ENCODE assay signal across 12 mouse cellular contexts in the genomic region with DNA sequence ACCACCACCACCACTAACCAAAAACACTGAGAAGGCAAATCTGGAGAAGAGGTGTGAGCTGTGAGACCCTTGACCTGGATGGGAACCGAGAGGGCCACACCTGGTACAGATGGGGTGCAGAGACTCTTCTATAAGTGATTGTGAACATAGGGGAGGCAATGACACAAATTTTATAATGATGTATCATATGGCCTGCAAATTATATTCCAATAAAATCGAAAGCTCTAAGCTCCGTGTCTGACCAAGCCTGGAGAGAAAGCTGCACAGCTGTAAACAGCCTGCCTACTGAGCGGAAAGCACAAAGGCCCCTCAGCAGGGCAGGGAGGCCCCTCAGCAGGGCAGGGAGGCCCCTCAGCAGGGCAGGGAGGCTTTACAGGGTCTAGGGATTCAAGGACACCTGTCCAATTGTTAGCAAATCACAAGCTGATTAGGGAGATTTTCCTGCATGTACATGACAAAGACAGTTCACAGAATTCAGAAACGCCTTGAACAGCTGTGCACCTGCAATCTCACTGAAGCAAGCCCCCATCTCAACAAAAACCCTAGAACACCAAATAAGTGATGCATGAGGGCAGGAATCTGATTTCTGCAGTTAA. TPM values are rescaled to one million over a fixed set of nuclear protein-coding genes. Genes with fewer than 3 reads are reported as not detected.
DNase-seq lines count a peak whose midpoint lies in the region; ATAC-seq and TF ChIP-seq lines count a peak whose summit lies in the region.
"Had no signal": no experiment of that assay in that cellular context is flagged by ENCODE, and none has a peak within 500 bp of the region (broad histone marks: within the 10 kb centered on the region; RNA-seq: fewer than 3 reads in every experiment).

No protein-coding gene starts in this region.

- peak overlapping the region; percentile 27 for H3K4me2 ChIP-seq in heart, embryonic 12.5 days
- no peak overlapping the region for H3K4me2 ChIP-seq in forebrain, embryonic 14.5 days (ENCODE audit: low read length)
- peak overlapping the region; percentile 21 for H3K4me2 ChIP-seq in midbrain, embryonic 12.5 days (replicated peaks)

- H3K9ac ChIP-seq in heart, embryonic 12.5 days: peak overlapping the region; percentile 59
- no peak overlapping the region for H3K9ac ChIP-seq in ES-E14 (ENCODE audit: insufficient read depth, low read depth, low read length, poor library complexity, severe bottlenecking)
- 0 out of 2 replicates have a peak overlapping the region, but pooled peaks have one; percentile 2 for H3K9ac ChIP-seq in forebrain, embryonic 14.5 days (ENCODE audit: low read length)
- H3K9ac ChIP-seq in midbrain, embryonic 12.5 days (replicated peaks): no peak overlapping the region

- DNase-seq in heart, postnatal 14 days: no peak
- DNase-seq in ES-E14 (ENCODE audit: low read depth, low spot score): peak; percentile 76
- DNase-seq in forebrain, embryonic 14.5 days (ENCODE audit: low spot score): peak; percentile 6
- no peak for DNase-seq in right cerebral cortex, postnatal 25 days
- no peak for DNase-seq in gastrocnemius, adult 8-10 months (ENCODE audit: low spot score in 2 of 2)
- DNase-seq: B cell, adult 2 months; cerebellum, adult 11 months; kidney, adult 9 months; lung, postnatal 36 days had no signal

- peak overlapping the region; percentile 88 for H3K27ac ChIP-seq in heart, embryonic 12.5 days (ENCODE audit: poor library complexity, severe bottlenecking)
- peak overlapping the region; percentile 87 for H3K27ac ChIP-seq in ES-E14 (ENCODE audit: insufficient read depth, low read depth, low read length, poor library complexity, severe bottlenecking)
- peak overlapping the region; percentile 57; the same call in 1 of the 2 replicates for H3K27ac ChIP-seq in forebrain, embryonic 14.5 days (ENCODE audit: low read depth, low read length)
- H3K27ac ChIP-seq in midbrain, embryonic 12.5 days (replicated peaks): peak overlapping the region; percentile 84

- intact Hi-C loops in heart, postnatal 14 days (cut with DNase I): no loop called here

- no peaks in the 10 kb centered on the region for H3K27me3 ChIP-seq in heart, embryonic 12.5 days (replicated peaks)
- no peaks in the 10 kb centered on the region for H3K27me3 ChIP-seq in forebrain, embryonic 14.5 days (replicated peaks; ENCODE audit: control insufficient read depth, insufficient read depth, low read length)
- no peaks in the 10 kb centered on the region for H3K27me3 ChIP-seq in midbrain, embryonic 12.5 days

- H3K4me3 ChIP-seq in heart, embryonic 12.5 days: no peak overlapping the region
- no peak overlapping the region for H3K4me3 ChIP-seq in ES-E14 (ENCODE audit: insufficient read depth in 1 of 2, low read depth in 1 of 2, low read length in 2 of 2, poor library complexity in 1 of 2, severe bottlenecking in 1 of 2)
- no peak overlapping the region for H3K4me3 ChIP-seq in forebrain, embryonic 14.5 days (ENCODE audit: low read depth, low read length)
- H3K4me3 ChIP-seq in midbrain, embryonic 12.5 days: no peak overlapping the region

- peaks cover 77% of the 10 kb centered on the region for H3K36me3 ChIP-seq in heart, embryonic 12.5 days
- H3K36me3 ChIP-seq in ES-E14 (ENCODE audit: control insufficient read depth, insufficient read depth, low read length, poor library complexity, severe bottlenecking): peaks cover 34% of the 10 kb centered on the region
- H3K36me3 ChIP-seq in forebrain, embryonic 14.5 days (ENCODE audit: control insufficient read depth, insufficient read depth, low read length): peaks cover 55% of the 10 kb centered on the region
- peaks cover 40% of the 10 kb centered on the region for H3K36me3 ChIP-seq in midbrain, embryonic 12.5 days

- peaks cover 52% of the 10 kb centered on the region for H3K4me1 ChIP-seq in heart, embryonic 12.5 days (replicated peaks)
- H3K4me1 ChIP-seq in ES-E14 (ENCODE audit: control insufficient read depth in 2 of 2, insufficient read depth in 2 of 2, low read length in 2 of 2, poor library complexity in 1 of 2): peaks cover 17 to 21% of the 10 kb centered on the region in 2 experiments
- peaks cover 17% of the 10 kb centered on the region for H3K4me1 ChIP-seq in forebrain, embryonic 14.5 days (ENCODE audit: control insufficient read depth, insufficient read depth, low read length)
- H3K4me1 ChIP-seq in midbrain, embryonic 12.5 days: peaks cover 30% of the 10 kb centered on the region

- no peaks in the 10 kb centered on the region for H3K9me3 ChIP-seq in heart, embryonic 12.5 days (replicated peaks)
- H3K9me3 ChIP-seq in ES-E14 (ENCODE audit: control insufficient read depth, insufficient read depth, low read depth, low read length): no peaks in the 10 kb centered on the region
- H3K9me3 ChIP-seq in forebrain, embryonic 14.5 days (replicated peaks; ENCODE audit: control insufficient read depth, low read length): no peaks in the 10 kb centered on the region
- no peaks in the 10 kb centered on the region for H3K9me3 ChIP-seq in midbrain, embryonic 12.5 days

- in situ Hi-C loops in ES-E14 (cut with MboI; ENCODE audit: low sequenced_read_pairs in 2 of 2, unreplicated experiment in 2 of 2): no loop called here

- WGBS in heart, embryonic 12.5 days: 30% methylated on average over 5 of the region's 5 CpGs
- 8% methylated on average over 5 of the region's 5 CpGs for WGBS in forebrain, embryonic 14.5 days
- 4% methylated on average over 5 of the region's 5 CpGs for WGBS in midbrain, embryonic 12.5 days

- no peak for ATAC-seq in heart, embryonic 12.5 days (ENCODE audit: insufficient number of reproducible peaks, low FRiP score)
- peak; percentile 29; the same call in 1 of the 2 replicates for ATAC-seq in forebrain, embryonic 14.5 days
- ATAC-seq in midbrain, embryonic 12.5 days (ENCODE audit: low FRiP score, low read depth): peak; percentile 84
- no peak for ATAC-seq in erythroblast, adult 5-6 weeks (replicated peaks; ENCODE audit: low FRiP score, poor library complexity, severe bottlenecking)

TF ChIP-seq in ES-E14, 5 proteins besides CTCF, POLR2A, EP300 and RAD21:
- TF ChIP-seq HCFC1 (IDR thresholded peaks at IDR 0.05; ENCODE audit: borderline replicate concordance, insufficient read depth, low read length): no peak
- no peak for TF ChIP-seq MAFK (IDR thresholded peaks at IDR 0.05; ENCODE audit: insufficient read depth, low read depth, low read length)
- no peak for TF ChIP-seq ZNF384 (IDR thresholded peaks at IDR 0.05; ENCODE audit: low read depth, low read length)
- peak; percentile 67; the same call in 1 of the 2 replicates for TF ChIP-seq CHD2 (IDR thresholded peaks at IDR 0.05; ENCODE audit: low read depth, low read length)

RNA-seq across cellular contexts. Expression of a gene that starts 57.6 kb away (rescaled TPM):
- polyA plus RNA-seq in heart, embryonic 12.5 days (2016; fragmentation: Nextera tagmentation; extraction: Ambion mirVana): 16.7 and 16.9 TPM in 2 replicates
- total RNA-seq in heart, postnatal 14 days (2021): 10 to 100 TPM; 16.2 to 20.1 TPM
- 1.1 and 2.4 TPM in 2 replicates for total RNA-seq in ES-E14 (2012; rRNA removed)
- polyA plus RNA-seq in forebrain, embryonic 14.5 days (2014; fragmentation: Nextera tagmentation; extraction: Ambion mirVana): 7.9 and 10.6 TPM in 2 replicates
- 12.6 and 13.7 TPM in 2 replicates for polyA plus RNA-seq in midbrain, embryonic 12.5 days (2016; fragmentation: Nextera tagmentation; extraction: Ambion mirVana)
- 1.5 and 2.1 TPM in 2 replicates for total RNA-seq in erythroblast, adult 5-6 weeks (2015; ENCODE audit: low replicate concordance)
- total RNA-seq in erythroblast, adult 5-6 weeks (2017; ENCODE audit: low replicate concordance): 3.6 and 11.8 TPM in 2 replicates
- 10 to 100 TPM in 3 of 4 experiments, 1 to 10 TPM in 1; 8.9 to 11.6 (median 11.4) TPM for total RNA-seq in gastrocnemius, adult 8-10 months (2022)

Comparison
In these comparisons a context has a peak if more than half of its experiments do, and no peak if none do; other contexts are left out.
1. ATAC-seq: peak in forebrain, embryonic 14.5 days (single experiment) and midbrain, embryonic 12.5 days (single experiment); none in heart, embryonic 12.5 days (single experiment) and erythroblast, adult 5-6 weeks (single experiment).
2. H3K9ac ChIP-seq: peak in heart, embryonic 12.5 days (single experiment) and forebrain, embryonic 14.5 days (single experiment); none in ES-E14 (single experiment) and midbrain, embryonic 12.5 days (single experiment).
3. DNase-seq: peak in ES-E14 (single experiment) and forebrain, embryonic 14.5 days (single experiment); none in heart, postnatal 14 days (0 of 2), right cerebral cortex, postnatal 25 days (single experiment) and gastrocnemius, adult 8-10 months (0 of 2).
4. Peak in every context shown above with its lines, with median percentiles within 50 percentile points of each other: H3K27ac ChIP-seq.